Mouse (Mus musculus) lung, postnatal 14 days (tissue): ENCODE measurements around the gene Mat1a.

Experiments used
- DNase-seq: peaks from one replicate; pipeline ENCODE4 v3.0.0; 2021

Mat1a gene

GRCm38 (mm10) chr14:41104853-41105444 lies at the start of gene Mat1a:
Mat1a (plus strand) TSS chr14:41105035.
- DNase-seq: peak; percentile 11

GRCm38 (mm10) chr14:41065168-41065567 lies 39.7 kb upstream of the Mat1a start:
- no peak for DNase-seq

GRCm38 (mm10) chr14:41066416-41066815 lies 38.4 kb upstream of the Mat1a start:
- no peak for DNase-seq

DNA sequence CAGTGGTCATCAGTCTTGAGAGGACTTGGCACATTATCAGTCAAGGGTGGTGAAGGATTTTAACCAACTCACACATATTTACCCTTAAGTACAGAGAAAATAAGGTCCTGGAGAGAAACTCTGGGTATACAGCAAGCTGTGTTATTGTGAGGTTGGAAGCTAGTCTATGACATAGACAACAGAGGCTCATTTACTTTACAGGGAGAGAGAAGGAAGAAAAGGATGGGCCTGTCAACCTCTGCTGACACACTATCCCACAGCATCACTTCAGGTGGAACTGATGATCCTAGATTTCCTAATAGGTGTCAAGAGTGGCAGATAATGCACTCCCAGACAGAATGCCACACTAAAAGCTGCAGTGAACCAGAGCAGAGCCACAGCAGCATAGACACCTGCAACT lies 35.7 kb upstream of the Mat1a start, which contains the start of gene Dydc2:
TSS of gene Dydc2 (minus strand) at position 101 of the 400 bp plus-strand sequence.
- DNase-seq: no peak

- DNase-seq: no peak
Observed at GRCm38 (mm10) chr14:41070343-41070742, 34.5 kb upstream of the Mat1a start.

GRCm38 (mm10) chr14:41072229-41072943 lies 32.4 kb upstream of the Mat1a start, which contains the start of gene Dydc1:
Dydc1 (plus strand) TSS chr14:41072911.
- peak; percentile 66 for DNase-seq

DNA sequence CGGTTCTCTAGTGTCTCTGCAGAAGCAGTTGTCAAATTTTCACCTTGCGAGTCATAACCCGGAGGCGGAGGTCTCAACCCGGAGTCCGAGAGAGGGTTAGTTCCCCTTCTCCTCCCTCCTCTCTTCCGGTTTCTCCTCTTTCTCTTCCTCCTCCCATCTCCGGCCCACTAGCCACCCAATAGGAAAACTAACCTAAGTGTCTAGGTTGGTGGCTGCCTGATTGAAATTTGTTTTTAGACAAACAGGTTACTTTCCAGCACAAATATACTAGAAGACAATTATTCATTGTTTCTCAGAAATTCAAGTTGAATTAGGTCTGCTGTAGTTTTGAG lies 31.9 kb upstream of the Mat1a start:
- no peak for DNase-seq

DNA sequence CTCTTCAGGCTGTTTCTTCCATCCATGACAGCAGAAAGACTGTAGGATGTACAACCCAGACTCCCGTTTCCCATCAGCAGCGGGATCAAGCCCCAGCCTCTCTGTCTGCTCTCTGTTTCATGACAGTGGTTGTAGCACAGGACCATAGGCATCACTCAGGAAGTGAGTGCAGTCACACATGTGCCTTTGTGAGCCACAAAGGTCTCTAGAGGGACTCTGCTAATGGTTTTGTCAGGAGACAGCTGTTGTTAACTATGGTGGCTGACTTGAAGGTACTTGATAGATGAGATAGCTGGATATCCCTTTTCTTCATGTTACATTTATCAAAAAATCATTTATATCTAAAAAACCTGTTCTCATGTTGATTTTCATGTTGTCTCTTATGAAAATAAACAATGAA lies 22.4 kb upstream of the Mat1a start:
- DNase-seq: no peak

DNA sequence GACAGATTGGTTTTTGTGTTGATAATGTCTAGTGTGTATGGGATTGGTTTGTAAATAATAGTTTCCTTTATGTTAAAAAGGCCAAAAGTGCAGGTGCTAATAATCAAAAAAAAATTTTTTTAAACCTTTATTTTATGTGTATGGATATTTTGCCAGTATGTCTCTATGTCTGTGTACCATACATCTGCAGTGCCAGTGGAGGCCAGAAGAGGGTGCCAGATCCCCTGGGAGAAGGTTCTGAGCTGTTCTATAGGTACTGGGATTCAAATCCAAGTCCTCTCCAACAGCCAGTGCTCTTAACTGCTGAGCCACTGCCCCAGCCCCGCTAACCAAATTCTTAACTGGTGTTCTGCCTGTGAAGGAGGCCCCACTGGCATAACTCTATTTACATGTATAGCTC lies 17.3 kb upstream of the Mat1a start:
- peak; percentile 11 for DNase-seq

- peak; percentile 42 for DNase-seq
Observed at GRCm38 (mm10) chr14:41090777-41091176, 14.1 kb upstream of the Mat1a start.

- no peak for DNase-seq
Observed at GRCm38 (mm10) chr14:41094114-41094513, 10.7 kb upstream of the Mat1a start.

DNA sequence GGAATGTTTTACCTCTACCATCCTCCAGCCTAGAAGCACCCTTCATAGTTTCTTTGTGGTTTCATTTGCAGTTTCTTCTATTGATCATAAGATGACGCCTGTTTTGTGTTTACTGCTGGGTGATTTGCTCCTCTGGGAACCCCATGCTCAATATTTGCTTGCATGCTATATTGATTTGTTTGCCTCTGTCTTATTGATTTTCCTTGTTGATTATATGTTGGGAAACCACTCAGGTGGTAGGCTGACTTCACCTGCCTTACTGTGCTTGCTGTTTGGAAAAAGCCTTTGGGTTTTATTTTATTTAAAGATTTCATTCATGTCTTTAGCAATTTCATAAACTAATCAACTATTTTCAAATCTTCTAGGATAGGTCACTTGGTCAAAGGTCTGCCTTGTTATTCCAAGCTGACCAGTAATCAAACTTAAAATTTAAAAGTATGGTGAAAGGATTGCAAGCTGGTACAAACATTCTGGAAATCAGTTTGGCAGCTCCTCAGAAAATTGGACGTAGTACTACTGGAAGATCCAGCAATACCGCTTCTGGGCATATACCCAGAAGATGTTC lies 8.5 kb upstream of the Mat1a start:
- DNase-seq: no peak

- DNase-seq: no peak
Observed at GRCm38 (mm10) chr14:41098726-41099125, 6.1 kb upstream of the Mat1a start.

DNA sequence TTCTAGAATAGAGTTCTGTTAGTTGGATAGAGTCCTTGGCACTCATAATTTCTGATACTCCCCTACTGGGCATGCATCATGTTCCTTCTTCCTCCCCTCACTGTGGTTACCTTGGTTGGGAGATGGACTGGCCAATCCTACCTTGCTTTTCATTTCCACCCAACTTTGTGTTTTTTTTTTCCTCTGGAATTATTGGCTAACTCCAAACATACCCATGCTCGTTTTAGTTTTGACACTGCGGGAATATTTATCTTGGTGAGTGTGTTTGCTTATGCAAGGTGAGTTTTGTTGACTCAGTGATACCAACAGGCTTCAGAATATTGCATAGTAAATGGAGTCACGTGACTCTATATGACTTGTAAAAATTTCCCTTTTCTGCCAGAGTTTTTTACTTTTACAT lies 4.1 kb upstream of the Mat1a start:
- no peak for DNase-seq

DNA sequence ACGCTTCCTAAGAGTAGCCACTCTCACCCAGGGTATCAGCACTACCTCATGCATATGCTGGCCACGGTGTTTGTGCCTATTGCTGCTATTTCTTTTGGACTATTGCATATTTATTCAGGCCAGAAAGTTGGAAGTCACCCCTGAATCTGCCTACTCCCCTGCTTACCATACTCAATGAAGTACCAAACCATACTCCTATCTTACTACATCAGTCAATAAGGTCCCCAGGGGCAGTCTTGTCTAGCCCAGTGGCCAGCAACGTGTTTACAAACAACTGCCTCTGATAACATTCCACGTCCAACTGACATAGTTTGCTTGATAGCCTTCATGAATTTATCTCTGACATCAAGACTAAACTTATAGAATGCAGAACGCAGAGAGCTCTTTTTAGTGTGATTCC lies 3.6 kb upstream of the Mat1a start:
- DNase-seq: no peak

- no peak for DNase-seq
Observed at GRCm38 (mm10) chr14:41102269-41102668, 2.6 kb upstream of the Mat1a start.

GRCm38 (mm10) chr14:41111031-41111668 lies 6.3 kb downstream of the Mat1a start:
- DNase-seq: no peak

DNA sequence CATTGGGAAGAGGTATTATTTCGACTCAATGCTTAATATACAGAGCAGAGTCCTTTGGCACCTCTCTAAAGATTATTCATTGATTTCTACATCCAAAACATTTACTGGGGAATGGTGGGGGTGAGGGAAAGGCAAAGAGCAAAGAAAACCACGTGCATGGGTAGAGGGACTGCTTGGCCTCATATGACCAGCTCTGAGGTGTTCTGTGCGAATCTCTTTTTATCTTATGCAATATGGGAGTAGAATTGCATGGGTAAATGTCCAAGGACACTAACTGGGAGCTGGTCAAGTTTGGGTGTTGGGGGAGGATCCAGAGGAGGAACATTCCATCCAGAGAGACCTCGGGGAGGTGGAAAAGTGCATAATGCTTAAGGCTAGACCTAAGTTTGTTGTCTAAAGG lies 8.1 kb downstream of the Mat1a start:
- no peak for DNase-seq

DNA sequence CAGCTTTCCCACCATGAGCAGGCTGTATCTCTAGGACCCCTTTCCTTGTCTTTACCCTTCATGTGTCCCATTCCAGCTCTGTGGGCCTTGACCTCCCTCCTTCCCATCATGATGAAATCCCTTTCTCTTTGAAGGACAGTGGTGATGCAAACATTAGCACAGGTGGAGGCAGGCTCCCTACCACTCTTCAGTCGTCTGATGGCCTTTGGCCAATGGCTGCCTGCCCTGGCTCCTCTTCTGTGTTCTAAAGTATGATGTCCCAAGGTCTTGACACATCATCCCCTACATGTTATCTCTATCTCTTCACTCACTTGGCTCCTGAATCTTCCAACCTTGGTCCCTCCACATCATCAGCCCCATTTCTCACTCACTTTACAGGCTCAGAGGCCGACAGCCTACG lies 11.4 kb downstream of the Mat1a start:
- no peak for DNase-seq

DNA sequence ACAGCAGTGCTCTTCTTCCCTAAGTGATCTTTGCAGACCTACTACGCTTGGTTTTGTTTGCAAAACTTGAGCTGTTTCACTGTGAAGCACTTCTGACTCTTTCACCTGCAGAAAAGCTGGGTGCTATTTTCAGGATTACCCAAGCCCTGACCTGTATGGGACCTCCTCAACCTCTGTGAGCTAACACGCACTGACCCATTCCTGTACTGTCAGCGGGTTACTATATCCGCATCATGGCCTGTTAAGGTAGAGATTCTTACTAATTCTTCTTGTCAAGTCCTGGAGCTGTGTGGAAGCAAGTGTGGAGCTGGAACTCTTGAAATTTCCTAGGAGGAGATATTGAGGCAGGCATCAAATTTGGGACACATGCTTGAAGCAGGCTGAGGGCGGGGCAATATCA lies 19.8 kb downstream of the Mat1a start:
- DNase-seq: no peak

- DNase-seq: peak; percentile 40
Observed at GRCm38 (mm10) chr14:41127997-41128396, 23.2 kb downstream of the Mat1a start.

DNA sequence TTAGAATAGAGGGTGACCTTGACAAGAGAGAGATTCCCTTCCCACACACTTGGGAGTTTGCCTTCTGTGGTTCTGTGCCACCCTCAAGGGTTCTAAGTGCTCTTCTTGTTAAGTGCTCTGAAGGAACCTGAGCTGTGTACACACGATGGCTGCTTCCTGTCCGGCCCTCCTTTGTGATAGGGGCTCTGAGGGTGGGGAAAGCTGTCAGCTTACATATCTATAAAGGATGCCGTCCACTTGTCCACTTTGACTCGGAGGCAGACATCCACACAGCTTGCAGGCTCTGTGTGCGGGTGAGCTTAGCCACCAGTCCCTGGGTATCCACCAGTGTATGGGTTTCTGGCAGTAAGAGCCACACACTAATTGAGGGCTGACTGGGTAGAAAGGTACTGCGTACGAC lies 26.7 kb downstream of the Mat1a start, which contains the start of gene Sftpa1:
TSS of gene Sftpa1 (plus strand) at position 243 of the 400 bp plus-strand sequence.
- DNase-seq: peak; percentile 48

- DNase-seq: no peak
Observed at GRCm38 (mm10) chr14:41137006-41137405, 32.2 kb downstream of the Mat1a start.

- DNase-seq: no peak
Observed at GRCm38 (mm10) chr14:41140686-41141085, 35.9 kb downstream of the Mat1a start.
